Mouse (Mus musculus): ENCODE results near the gene Srp9. TPM values are rescaled to one million over a fixed set of nuclear protein-coding genes. Genes with fewer than 3 reads are reported as not detected.

Srp9 gene
- polyA plus RNA-seq, 1 experiment from 2014 or later: 155 TPM

DNA sequence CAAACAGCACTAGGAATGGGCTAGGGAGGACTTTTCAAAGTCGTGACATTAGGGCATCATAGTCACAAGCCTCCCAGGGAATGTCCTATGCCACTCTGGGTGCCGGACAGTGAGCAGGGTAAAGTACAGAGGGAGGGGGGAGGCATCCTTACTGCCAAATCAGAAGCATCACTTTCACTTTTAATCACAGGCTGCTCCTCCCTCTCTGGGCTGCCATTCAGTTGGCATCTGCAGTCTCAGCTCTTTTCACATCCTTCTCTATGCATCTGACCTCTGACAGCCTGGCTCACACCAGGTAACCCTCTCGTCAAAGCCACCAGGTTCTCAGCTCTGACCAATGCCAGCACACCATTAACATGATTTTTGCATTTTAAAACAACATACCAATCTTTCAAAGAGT, 24.1 kb upstream of the Srp9 start:
- DNase-seq (ENCODE audit: low spot score) (no peak), ATAC-seq (no peak)
- Histone ChIP-seq H3K36me3 (ENCODE audit: control insufficient read depth, insufficient read depth, low read length) (no peaks in the 10 kb centered on the region), H3K4me1 (ENCODE audit: control insufficient read depth, insufficient read depth, low read length) (no peaks in the 10 kb centered on the region), H3K9me3 (replicated peaks; ENCODE audit: control insufficient read depth, low read length) (no peaks in the 10 kb centered on the region), H3K27ac (ENCODE audit: low read depth, low read length) (no peak overlapping the region), H3K4me2 (ENCODE audit: low read length) (no peak overlapping the region), H3K4me3 (ENCODE audit: low read depth, low read length) (no peak overlapping the region), H3K9ac (ENCODE audit: low read length) (no peak overlapping the region), H3K27me3 (replicated peaks; ENCODE audit: control insufficient read depth, insufficient read depth, low read length) (no peaks in the 10 kb centered on the region)
- 54% methylated on average over 3 of the region's 3 CpGs for WGBS

DNA sequence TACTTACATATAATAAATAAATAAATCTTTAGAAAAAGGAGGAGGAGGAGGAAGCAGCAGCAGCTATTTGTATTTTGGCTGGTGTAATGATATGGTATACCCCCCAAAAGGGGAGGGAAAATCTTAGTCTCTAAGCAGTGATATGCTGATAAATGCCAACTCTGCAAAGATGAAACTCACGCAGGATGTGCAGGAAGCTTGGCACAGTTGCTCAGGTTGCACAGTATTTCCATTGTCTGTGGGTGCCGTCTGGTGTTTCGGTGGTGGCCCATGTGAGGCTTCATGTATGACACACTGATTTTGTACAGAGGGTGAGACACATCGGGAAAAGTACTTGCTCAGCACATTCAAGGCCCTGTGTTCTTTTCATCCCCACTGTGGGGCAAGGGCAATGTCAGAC, 23.1 kb upstream of the Srp9 start:
- Histone ChIP-seq H3K4me3 (ENCODE audit: low read depth, low read length) (no peak overlapping the region), H3K27me3 (replicated peaks; ENCODE audit: control insufficient read depth, insufficient read depth, low read length) (no peaks in the 10 kb centered on the region), H3K4me1 (ENCODE audit: control insufficient read depth, insufficient read depth, low read length) (no peaks in the 10 kb centered on the region), H3K4me2 (ENCODE audit: low read length) (no peak overlapping the region), H3K9ac (ENCODE audit: low read length) (no peak overlapping the region), H3K9me3 (replicated peaks; ENCODE audit: control insufficient read depth, low read length) (no peaks in the 10 kb centered on the region), H3K27ac (ENCODE audit: low read depth, low read length) (no peak overlapping the region), H3K36me3 (ENCODE audit: control insufficient read depth, insufficient read depth, low read length) (no peaks in the 10 kb centered on the region)
- no peak for DNase-seq (ENCODE audit: low spot score)
- WGBS: 83% methylated on average over 4 of the region's 4 CpGs
- no peak for ATAC-seq

DNA sequence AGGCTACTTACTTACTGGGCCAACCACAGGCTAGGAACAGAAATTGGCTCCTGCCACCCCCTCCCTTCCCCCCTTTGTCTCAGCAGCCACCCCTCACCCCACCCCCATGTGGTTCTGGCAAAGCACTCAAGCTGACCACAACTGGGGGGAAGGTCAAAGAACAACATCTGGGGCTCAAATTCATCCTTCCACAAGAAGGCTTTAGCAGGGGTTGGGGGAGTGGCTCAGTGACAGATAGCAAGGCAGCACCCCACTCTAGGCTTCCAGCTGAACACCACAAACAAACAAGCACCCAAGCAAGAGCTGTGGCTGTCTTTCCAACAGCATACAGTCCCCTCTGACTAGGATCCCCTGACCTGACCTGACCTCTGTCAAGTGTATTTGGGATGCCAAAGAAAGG, 21.8 kb upstream of the Srp9 start:
- Histone ChIP-seq H3K9me3 (replicated peaks; ENCODE audit: control insufficient read depth, low read length) (no peaks in the 10 kb centered on the region), H3K36me3 (ENCODE audit: control insufficient read depth, insufficient read depth, low read length) (no peaks in the 10 kb centered on the region), H3K4me2 (ENCODE audit: low read length) (no peak overlapping the region), H3K4me3 (ENCODE audit: low read depth, low read length) (no peak overlapping the region), H3K27me3 (replicated peaks; ENCODE audit: control insufficient read depth, insufficient read depth, low read length) (no peaks in the 10 kb centered on the region), H3K4me1 (ENCODE audit: control insufficient read depth, insufficient read depth, low read length) (no peaks in the 10 kb centered on the region), H3K27ac (ENCODE audit: low read depth, low read length) (no peak overlapping the region), H3K9ac (ENCODE audit: low read length) (no peak overlapping the region)
- ATAC-seq: no peak
- DNase-seq (ENCODE audit: low spot score): no peak

DNA sequence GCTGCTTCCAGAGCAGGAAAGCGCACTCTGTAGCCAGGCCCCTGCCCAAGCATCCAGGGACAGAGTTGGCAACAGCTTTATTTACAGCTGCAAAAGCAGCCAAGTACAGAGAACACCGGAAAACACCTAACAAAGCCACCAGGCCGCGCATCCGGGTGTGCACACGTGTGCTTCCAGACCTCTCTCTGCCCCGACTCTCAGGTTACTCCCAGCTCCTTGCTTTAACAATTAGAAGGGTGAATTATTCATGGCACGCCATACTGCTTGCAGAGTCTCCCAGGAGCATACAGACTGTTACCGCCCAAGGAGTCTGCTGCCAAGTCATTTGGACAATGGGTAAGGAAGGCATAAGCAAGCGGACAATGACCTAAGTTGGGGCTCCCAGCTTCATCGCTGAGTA, 21.1 kb upstream of the Srp9 start:
- H3K4me3 ChIP-seq (ENCODE audit: low read depth, low read length): no peak overlapping the region
- H3K9me3 ChIP-seq (replicated peaks; ENCODE audit: control insufficient read depth, low read length): no peaks in the 10 kb centered on the region
- no peak for ATAC-seq
- H3K9ac ChIP-seq (ENCODE audit: low read length): no peak overlapping the region
- no peaks in the 10 kb centered on the region for H3K27me3 ChIP-seq (replicated peaks; ENCODE audit: control insufficient read depth, insufficient read depth, low read length)
- 77% methylated on average over 11 of the region's 11 CpGs for WGBS
- H3K4me1 ChIP-seq (ENCODE audit: control insufficient read depth, insufficient read depth, low read length): no peaks in the 10 kb centered on the region
- DNase-seq (ENCODE audit: low spot score): no peak
- no peak overlapping the region for H3K27ac ChIP-seq (ENCODE audit: low read depth, low read length)
- no peak overlapping the region for H3K4me2 ChIP-seq (ENCODE audit: low read length)
- H3K36me3 ChIP-seq (ENCODE audit: control insufficient read depth, insufficient read depth, low read length): no peaks in the 10 kb centered on the region

DNA sequence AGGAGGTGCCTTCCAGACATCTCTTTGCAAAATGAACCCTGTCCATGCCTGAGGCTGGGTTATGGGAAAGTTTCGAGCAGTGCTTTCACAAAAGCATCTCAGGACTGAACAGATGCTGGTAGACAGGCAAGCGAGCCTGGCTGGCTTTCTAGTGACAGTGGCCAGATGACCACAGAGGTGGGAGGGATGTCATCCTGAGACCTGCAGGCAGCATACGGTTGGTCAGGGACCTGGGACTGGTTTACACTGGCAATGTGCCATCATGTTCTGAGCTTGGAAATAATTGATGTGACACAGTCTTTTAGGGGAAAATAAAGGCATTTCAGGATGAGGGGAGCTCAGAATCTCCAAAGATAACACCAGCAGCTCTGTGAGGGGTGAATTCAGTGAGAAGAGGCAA, 19.5 kb upstream of the Srp9 start:
- Histone ChIP-seq H3K9me3 (replicated peaks; ENCODE audit: control insufficient read depth, low read length) (no peaks in the 10 kb centered on the region), H3K27me3 (replicated peaks; ENCODE audit: control insufficient read depth, insufficient read depth, low read length) (no peaks in the 10 kb centered on the region), H3K36me3 (ENCODE audit: control insufficient read depth, insufficient read depth, low read length) (no peaks in the 10 kb centered on the region), H3K27ac (ENCODE audit: low read depth, low read length) (no peak overlapping the region), H3K4me1 (ENCODE audit: control insufficient read depth, insufficient read depth, low read length) (no peaks in the 10 kb centered on the region), H3K4me3 (ENCODE audit: low read depth, low read length) (no peak overlapping the region), H3K9ac (ENCODE audit: low read length) (no peak overlapping the region), H3K4me2 (ENCODE audit: low read length) (no peak overlapping the region)
- WGBS: 49% methylated on average over 3 of the region's 3 CpGs
- ATAC-seq (no peak), DNase-seq (ENCODE audit: low spot score) (no peak)

GRCm38 (mm10) chr1:182107251-182107650, 17.3 kb upstream of the Srp9 start:
- 83% methylated on average over 9 of the region's 9 CpGs for WGBS
- Histone ChIP-seq H3K4me3 (ENCODE audit: low read depth, low read length) (no peak overlapping the region), H3K4me1 (ENCODE audit: control insufficient read depth, insufficient read depth, low read length) (peaks cover 6% of the 10 kb centered on the region; the same call in 1 of the 2 replicates), H3K27ac (ENCODE audit: low read depth, low read length) (no peak overlapping the region), H3K9me3 (replicated peaks; ENCODE audit: control insufficient read depth, low read length) (no peaks in the 10 kb centered on the region), H3K36me3 (ENCODE audit: control insufficient read depth, insufficient read depth, low read length) (no peaks in the 10 kb centered on the region), H3K9ac (ENCODE audit: low read length) (no peak overlapping the region), H3K27me3 (replicated peaks; ENCODE audit: control insufficient read depth, insufficient read depth, low read length) (no peaks in the 10 kb centered on the region), H3K4me2 (ENCODE audit: low read length) (no peak overlapping the region)
- ATAC-seq (no peak), DNase-seq (ENCODE audit: low spot score) (no peak)

GRCm38 (mm10) chr1:182108397-182109099, 16.0 kb upstream of the Srp9 start:
- ATAC-seq: no peak
- H3K27ac ChIP-seq (ENCODE audit: low read depth, low read length): no peak overlapping the region
- H3K4me1 ChIP-seq (ENCODE audit: control insufficient read depth, insufficient read depth, low read length): peaks cover 8% of the 10 kb centered on the region; the same call in 1 of the 2 replicates
- 85% methylated on average over 13 of the region's 13 CpGs for WGBS
- H3K9ac ChIP-seq (ENCODE audit: low read length): no peak overlapping the region
- H3K27me3 ChIP-seq (replicated peaks; ENCODE audit: control insufficient read depth, insufficient read depth, low read length): no peaks in the 10 kb centered on the region
- no peak overlapping the region for H3K4me3 ChIP-seq (ENCODE audit: low read depth, low read length)
- no peaks in the 10 kb centered on the region for H3K36me3 ChIP-seq (ENCODE audit: control insufficient read depth, insufficient read depth, low read length)
- no peaks in the 10 kb centered on the region for H3K9me3 ChIP-seq (replicated peaks; ENCODE audit: control insufficient read depth, low read length)
- no peak overlapping the region for H3K4me2 ChIP-seq (ENCODE audit: low read length)
- no peak for DNase-seq (ENCODE audit: low spot score)

GRCm38 (mm10) chr1:182110185-182110584, 14.4 kb upstream of the Srp9 start:
- no peaks in the 10 kb centered on the region for H3K9me3 ChIP-seq (replicated peaks; ENCODE audit: control insufficient read depth, low read length)
- no peaks in the 10 kb centered on the region for H3K36me3 ChIP-seq (ENCODE audit: control insufficient read depth, insufficient read depth, low read length)
- H3K9ac ChIP-seq (ENCODE audit: low read length): no peak overlapping the region
- H3K4me2 ChIP-seq (ENCODE audit: low read length): no peak overlapping the region
- H3K27ac ChIP-seq (ENCODE audit: low read depth, low read length): no peak overlapping the region
- H3K4me1 ChIP-seq (ENCODE audit: control insufficient read depth, insufficient read depth, low read length): peaks cover 8% of the 10 kb centered on the region; the same call in 1 of the 2 replicates
- H3K4me3 ChIP-seq (ENCODE audit: low read depth, low read length): no peak overlapping the region
- no peaks in the 10 kb centered on the region for H3K27me3 ChIP-seq (replicated peaks; ENCODE audit: control insufficient read depth, insufficient read depth, low read length)
- DNase-seq (ENCODE audit: low spot score) (no peak), ATAC-seq (no peak)
- WGBS: 88% methylated on average over 11 of the region's 11 CpGs

DNA sequence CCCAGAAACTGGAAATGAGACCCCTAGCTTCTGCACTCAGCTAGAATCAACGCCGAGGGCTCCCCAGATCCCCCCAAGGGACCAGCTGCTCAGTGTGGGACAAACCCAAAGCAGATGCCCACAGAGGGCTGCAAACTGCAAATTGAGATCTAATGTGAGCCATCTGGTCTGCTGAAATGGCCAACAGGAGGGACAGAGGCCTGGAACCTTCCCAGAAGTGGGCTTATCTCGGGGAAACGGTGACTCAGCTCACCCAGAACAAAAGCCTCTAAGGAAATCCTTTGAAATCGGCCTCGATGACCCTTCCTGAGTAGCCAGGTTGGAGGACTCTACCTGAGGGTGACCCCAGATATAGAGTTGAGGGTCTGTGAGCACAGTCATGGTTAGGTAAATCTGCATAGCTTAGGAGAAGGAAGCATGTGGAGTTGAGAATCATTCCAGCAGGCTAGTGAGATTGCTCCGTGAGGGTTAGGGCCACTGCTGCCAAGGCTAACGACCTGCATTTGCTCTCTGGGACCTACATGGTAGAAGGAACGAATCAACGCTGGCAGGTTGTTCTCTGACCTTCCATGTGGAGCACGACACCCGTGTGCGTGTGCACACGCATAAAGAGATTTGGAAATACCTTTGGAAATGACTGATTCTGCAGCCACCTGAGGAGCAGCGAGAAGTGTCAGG, 13.7 kb upstream of the Srp9 start:
- H3K4me3 ChIP-seq (ENCODE audit: low read depth, low read length): no peak overlapping the region
- no peak overlapping the region for H3K9ac ChIP-seq (ENCODE audit: low read length)
- DNase-seq (ENCODE audit: low spot score): peak; percentile 47
- H3K4me2 ChIP-seq (ENCODE audit: low read length): no peak overlapping the region
- H3K9me3 ChIP-seq (replicated peaks; ENCODE audit: control insufficient read depth, low read length): no peaks in the 10 kb centered on the region
- WGBS: 71% methylated on average over 15 of the region's 15 CpGs
- H3K27me3 ChIP-seq (replicated peaks; ENCODE audit: control insufficient read depth, insufficient read depth, low read length): no peaks in the 10 kb centered on the region
- H3K4me1 ChIP-seq (ENCODE audit: control insufficient read depth, insufficient read depth, low read length): peaks cover 8% of the 10 kb centered on the region; the same call in 1 of the 2 replicates
- H3K36me3 ChIP-seq (ENCODE audit: control insufficient read depth, insufficient read depth, low read length): no peaks in the 10 kb centered on the region
- no peak overlapping the region for H3K27ac ChIP-seq (ENCODE audit: low read depth, low read length)
- no peak for ATAC-seq
